Mouse (Mus musculus): ENCODE measurements around the gene Tmem248.

DNA sequence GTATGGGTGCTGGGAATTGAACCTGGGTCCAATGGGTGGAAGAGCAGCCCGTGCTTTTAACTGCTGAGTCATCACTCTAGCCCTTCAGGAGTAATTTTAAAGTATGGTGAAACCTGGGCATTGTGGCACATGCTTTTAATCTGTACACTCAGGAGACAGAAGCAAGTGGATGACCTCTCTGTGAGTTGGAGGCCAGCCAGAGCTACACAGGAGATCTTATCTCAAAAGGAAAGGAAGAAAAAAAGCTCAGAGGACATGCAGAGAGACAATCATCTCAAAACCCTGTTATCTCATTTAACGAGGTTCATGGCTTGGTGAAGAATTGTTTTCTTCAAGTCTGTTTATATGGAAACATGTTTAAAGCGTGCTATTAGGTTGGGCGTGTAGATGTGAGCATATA is 12.9 kb upstream of the Tmem248 start:
- no peak for TF ChIP-seq CTCF (IDR thresholded peaks at IDR 0.05; ENCODE audit: low read depth, low read length)
- TF ChIP-seq POLR2A (IDR thresholded peaks at IDR 0.05; ENCODE audit: extremely low read depth, insufficient read depth, low read length): no peak

Data from liver, adult 2 months (tissue).